Mouse (Mus musculus) ES-Bruce4 (cell line): ENCODE data around the gene Klf4.

Experiments
- CTCF ChIP-seq: IDR thresholded peaks from one replicate; pipeline ENCODE4 v1.8.1; 2011; ENCODE audit warnings: low read depth, low read length
- EP300 ChIP-seq: IDR thresholded peaks from 2 replicates; pipeline ENCODE4 v1.6.1; 2011; ENCODE audit warnings: low read depth, low read length; ENCODE audit not compliant: insufficient read depth
- POLR2A ChIP-seq: IDR thresholded peaks from one replicate; pipeline ENCODE4 v1.8.1; 2011; ENCODE audit warnings: low read length; ENCODE audit not compliant: insufficient read depth

- TF ChIP-seq CTCF (no peak), POLR2A (no peak), EP300 (no peak)
These were observed 10.5 kb upstream of the Klf4 start for GRCm38 (mm10) chr4:55542753-55543152.
